Mouse (Mus musculus) intestine, postnatal 0 days (tissue): ENCODE data around the gene Dlx5. TPM values are rescaled to one million over a fixed set of nuclear protein-coding genes. Genes with fewer than 3 reads are reported as not detected.

Experiments
- ATAC-seq: fragments of 200-750 bp; cut with Nextera tagmentation; 2 replicates; pipeline ENCODE4 v1.8.0; 2017; ENCODE audit warnings: mild to moderate bottlenecking, moderate TSS enrichment, moderate library complexity
- H3K27ac ChIP-seq: fragments of 300-500 bp; sonication (generic); 2 replicates; pipeline ENCODE4 v1.5.1; 2014; ENCODE audit warnings: mild to moderate bottlenecking, low read depth, low read length, moderate library complexity
- H3K27me3 ChIP-seq: fragments of 300-500 bp; sonication (generic); replicated peaks from 2 replicates; pipeline ENCODE4 v1.6.1; 2014; ENCODE audit warnings: low read length, mixed read lengths; ENCODE audit not compliant: control insufficient read depth, insufficient read depth
- H3K36me3 ChIP-seq: fragments of 300-500 bp; sonication (generic); 2 replicates; pipeline ENCODE4 v1.6.1; 2014; ENCODE audit warnings: mild to moderate bottlenecking, moderate library complexity; ENCODE audit not compliant: control insufficient read depth, insufficient read depth
- H3K4me1 ChIP-seq: fragments of 300-500 bp; sonication (generic); replicated peaks from 2 replicates; pipeline ENCODE4 v1.6.1; 2014; ENCODE audit warnings: antibody characterized with exemption, low read length, mixed read lengths; ENCODE audit not compliant: control insufficient read depth, insufficient read depth
- H3K4me2 ChIP-seq: fragments of 300-500 bp; sonication (generic); replicated peaks from 2 replicates; pipeline ENCODE4 v1.6.1; 2014; ENCODE audit warnings: low read depth, mild to moderate bottlenecking, moderate library complexity
- H3K4me3 ChIP-seq: fragments of 300-500 bp; sonication (generic); 2 replicates; pipeline ENCODE4 v1.5.1; 2014; ENCODE audit warnings: low read depth, low read length
- H3K9ac ChIP-seq: fragments of 300-500 bp; sonication (generic); 2 replicates; pipeline ENCODE4 v1.6.1; 2014; ENCODE audit warnings: mild to moderate bottlenecking, low read depth, low read length
- H3K9me3 ChIP-seq: fragments of 300-500 bp; sonication (generic); 2 replicates; pipeline ENCODE4 v1.6.1; 2016; ENCODE audit warnings: mixed run types; ENCODE audit not compliant: control insufficient read depth
- CTCF ChIP-seq: sonication (generic); IDR thresholded peaks from 2 replicates; pipeline ENCODE4 v1.5.1; 2016; ENCODE audit warnings: low read depth, mild to moderate bottlenecking, control low read depth, antibody characterized with exemption, moderate library complexity
- WGBS: fragments of 180-500 bp; shearing (Covaris S2); extraction: QIAGEN DNeasy Blood & Tissue Kit; methylation state at CpG from one replicate; pipeline ENCODE4 v1.1.7; 2014; 5-methylcytosine and 5-hydroxymethylcytosine counted together
- polyA plus RNA-seq: library from polyadenylated mRNA; unstranded; fragments of >200 nt; fragmentation: Nextera tagmentation; extraction: Ambion mirVana; gene quantifications from 2 replicates; pipeline ENCODE4 v1.2.1, GENCODE M21; 2015

Gene Dlx5
- polyA plus RNA-seq, 1 experiment from 2014 or later: 0.33 TPM

DNA sequence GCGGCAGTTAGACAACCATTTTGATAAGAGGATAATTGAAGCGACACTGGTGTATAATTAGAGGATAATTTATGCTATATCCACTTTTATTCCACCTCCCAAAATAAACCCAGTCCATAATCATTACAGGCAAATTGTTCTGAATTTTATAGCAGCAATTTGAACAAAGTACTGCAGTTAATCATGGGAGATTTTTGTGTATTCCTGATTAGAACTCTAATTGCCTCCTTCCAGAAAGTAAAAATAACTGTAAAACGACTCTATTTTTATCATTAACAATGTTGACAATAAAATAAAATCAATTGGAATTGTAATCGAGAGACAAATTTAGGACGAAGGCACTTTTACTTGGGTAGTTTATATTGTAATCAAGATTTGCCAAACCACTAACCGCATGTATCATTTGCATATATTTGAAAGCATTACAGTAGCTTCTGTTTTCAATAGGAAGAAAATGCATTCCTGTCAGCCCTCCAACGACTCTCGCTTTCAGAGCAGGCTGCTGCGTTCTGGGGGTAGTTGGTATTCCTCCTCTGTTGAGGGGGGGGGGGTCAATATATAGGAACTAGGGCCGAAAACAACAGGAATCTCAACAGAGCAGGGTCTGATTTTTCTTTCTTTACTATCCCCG is 20.0 kb downstream of the Dlx5 start:
- Histone ChIP-seq H3K4me2 (no peak overlapping the region), H3K9ac (no peak overlapping the region), H3K27ac (no peak overlapping the region), H3K4me1 (no peaks in the 10 kb centered on the region), H3K27me3 (peaks cover 99% of the 10 kb centered on the region), H3K9me3 (no peaks in the 10 kb centered on the region), H3K4me3 (no peak overlapping the region), H3K36me3 (no peaks in the 10 kb centered on the region)
- no peak for ATAC-seq
- TF ChIP-seq CTCF: no peak
- WGBS: 5% methylated on average over 11 of the region's 11 CpGs

- ATAC-seq: no peak
- H3K4me3 ChIP-seq: no peak overlapping the region
- H3K36me3 ChIP-seq: no peaks in the 10 kb centered on the region
- 1% methylated on average over 21 of the region's 21 CpGs for whole genome bisulfite sequencing
- TF ChIP-seq CTCF: no peak
- H3K4me1 ChIP-seq: no peaks in the 10 kb centered on the region
- peaks cover 98% of the 10 kb centered on the region for H3K27me3 ChIP-seq
- H3K4me2 ChIP-seq: peak overlapping the region; percentile 54; the same call in 1 of the 2 replicates
- H3K9me3 ChIP-seq: no peaks in the 10 kb centered on the region
- H3K27ac ChIP-seq: no peak overlapping the region
- H3K9ac ChIP-seq: no peak overlapping the region
Observed at GRCm38 (mm10) chr6:6861086-6861797, 20.6 kb downstream of the Dlx5 start.

DNA sequence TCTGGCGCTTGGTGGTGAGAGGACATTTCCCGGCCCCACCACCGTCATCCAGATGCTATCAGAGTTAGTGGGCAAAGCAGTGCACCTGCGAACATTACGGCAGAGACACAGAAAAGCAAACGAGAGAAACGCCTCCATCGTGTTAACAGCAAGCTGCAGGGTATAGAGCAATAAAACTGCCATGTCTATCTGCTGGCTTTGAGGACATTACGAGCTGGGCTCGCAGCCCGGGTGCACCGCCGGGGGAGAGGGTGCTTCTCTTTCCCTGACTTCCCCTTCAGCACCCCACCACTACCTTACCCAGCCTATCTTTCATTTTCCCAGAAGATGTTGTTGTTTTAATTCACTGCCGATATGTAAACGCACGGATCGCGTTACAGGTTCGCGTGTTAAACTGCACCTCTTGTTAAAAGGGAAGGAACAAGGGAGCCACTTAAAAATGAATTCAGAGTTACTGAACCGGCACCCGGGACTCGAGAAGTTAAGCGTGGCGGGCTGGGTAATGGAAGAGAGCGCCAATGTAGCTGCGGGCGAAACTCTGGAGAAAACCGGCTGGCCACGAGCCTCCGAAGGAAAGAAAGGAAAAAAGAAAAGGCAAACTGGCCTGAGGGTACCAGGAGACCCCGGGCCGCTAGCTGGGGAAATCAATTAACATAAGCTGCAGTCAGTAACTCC is 21.3 kb downstream of the Dlx5 start:
- Histone ChIP-seq H3K36me3 (no peaks in the 10 kb centered on the region), H3K27me3 (peaks cover 98% of the 10 kb centered on the region), H3K4me2 (peak overlapping the region; percentile 54), H3K4me3 (peak overlapping the region; percentile 25; the same call in 1 of the 2 replicates), H3K9ac (no peak overlapping the region), H3K27ac (no peak overlapping the region), H3K4me1 (no peaks in the 10 kb centered on the region), H3K9me3 (no peaks in the 10 kb centered on the region)
- no peak for ATAC-seq
- TF ChIP-seq CTCF: no peak
- under 1% methylated on average over 33 of the region's 33 CpGs for whole genome bisulfite sequencing

DNA sequence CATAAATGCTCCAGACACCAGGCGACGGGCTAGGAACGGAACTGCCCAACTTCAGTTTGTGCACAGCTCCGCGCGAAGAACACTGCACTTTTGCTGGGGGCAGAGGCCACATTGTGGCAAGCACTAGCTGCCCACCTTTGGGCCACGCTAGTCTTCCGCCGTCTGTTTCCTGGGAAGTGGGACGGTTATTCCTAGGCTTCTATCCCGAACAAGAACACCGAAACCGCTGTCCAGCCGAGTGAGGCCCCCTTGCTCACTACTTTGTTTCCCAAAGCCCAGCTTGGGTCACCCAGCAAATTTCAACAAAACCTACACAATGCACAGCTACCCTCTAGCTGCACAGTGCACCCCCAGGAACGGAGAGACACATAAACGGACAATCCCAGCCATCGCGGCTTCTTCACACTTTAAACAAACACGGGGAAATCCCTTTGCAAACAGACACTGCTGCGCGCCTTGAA is 21.9 kb downstream of the Dlx5 start:
- no peak for ATAC-seq
- Histone ChIP-seq H3K9ac (no peak overlapping the region), H3K4me2 (peak overlapping the region; percentile 54; the same call in 1 of the 2 replicates), H3K4me1 (no peaks in the 10 kb centered on the region), H3K27ac (no peak overlapping the region), H3K27me3 (peaks cover 99% of the 10 kb centered on the region), H3K4me3 (peak overlapping the region; percentile 25; the same call in 1 of the 2 replicates), H3K9me3 (no peaks in the 10 kb centered on the region), H3K36me3 (no peaks in the 10 kb centered on the region)
- no peak for TF ChIP-seq CTCF
- 4% methylated on average over 21 of the region's 21 CpGs for WGBS

DNA sequence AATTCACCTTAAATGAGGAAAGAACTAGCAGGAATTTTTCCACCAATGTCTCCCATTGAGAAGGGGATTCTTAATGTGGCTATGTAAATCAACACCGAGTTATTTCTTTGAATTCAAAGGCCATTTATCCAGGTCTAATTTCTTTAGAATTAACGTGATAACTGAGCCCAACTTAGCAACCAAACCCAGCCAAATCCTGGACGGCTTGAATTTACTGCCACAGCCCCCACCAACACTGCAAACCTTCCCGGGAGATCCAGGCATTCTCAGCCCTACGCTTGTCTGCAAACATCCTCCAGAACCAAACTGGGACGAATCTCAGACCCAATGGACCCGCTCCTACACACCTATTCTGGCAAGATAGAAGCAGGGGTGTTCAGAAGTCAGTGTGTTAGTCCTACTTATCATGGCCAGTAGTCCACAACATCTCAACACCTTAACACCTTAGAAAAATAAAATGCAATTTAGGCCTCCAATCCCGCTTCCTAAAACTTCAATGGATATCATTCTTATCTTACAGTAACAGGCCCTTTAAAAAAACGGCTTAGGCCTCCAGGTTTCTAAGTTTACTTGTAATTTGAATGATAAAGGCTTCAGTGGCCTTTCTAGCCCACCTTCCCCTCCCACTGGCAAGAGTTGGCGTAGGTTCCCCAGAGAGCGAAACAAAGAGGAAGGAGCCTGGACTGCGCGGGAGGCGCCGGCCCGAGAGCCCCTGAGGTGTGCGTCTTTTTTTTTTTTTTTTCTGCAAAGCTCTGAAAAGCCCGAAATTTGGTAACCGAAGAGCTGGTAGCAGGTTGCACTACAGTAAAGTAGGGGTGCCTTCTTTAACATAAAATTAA is 22.6 kb downstream of the Dlx5 start:
- ATAC-seq: no peak
- Histone ChIP-seq H3K9me3 (no peaks in the 10 kb centered on the region), H3K4me3 (0 out of 2 replicates have a peak overlapping the region, but pooled peaks have one; percentile 25), H3K4me1 (no peaks in the 10 kb centered on the region), H3K4me2 (no peak overlapping the region), H3K36me3 (no peaks in the 10 kb centered on the region), H3K27ac (no peak overlapping the region), H3K27me3 (peaks cover 99% of the 10 kb centered on the region), H3K9ac (no peak overlapping the region)
- 11% methylated on average over 19 of the region's 19 CpGs for WGBS
- no peak for TF ChIP-seq CTCF
